Mouse (Mus musculus) intestine, embryonic 15.5 days (tissue): ENCODE results near the gene Wdr12. TPM values are rescaled to one million over a fixed set of nuclear protein-coding genes. Genes with fewer than 3 reads are reported as not detected.
"Not testable (repeated sequence)": the region's sequence is repeated elsewhere in the genome, so short reads cannot be mapped to it uniquely, and the experiment has no call there.

ENCODE experiments used
- ATAC-seq: fragments of 200-750 bp; cut with Nextera tagmentation; 2 replicates; pipeline ENCODE4 v1.8.0; 2017; ENCODE audit warnings: moderate TSS enrichment, moderate library complexity
- H3K27ac ChIP-seq: fragments of 300-500 bp; sonication (generic); 2 replicates; pipeline ENCODE4 v1.5.1; 2015; ENCODE audit warnings: mild to moderate bottlenecking, inconsistent platforms
- H3K27me3 ChIP-seq: fragments of 300-500 bp; sonication (generic); replicated peaks from 2 replicates; pipeline ENCODE4 v1.6.1; 2015; ENCODE audit warnings: inconsistent platforms
- H3K36me3 ChIP-seq: fragments of 300-500 bp; sonication (generic); 2 replicates; pipeline ENCODE4 v1.6.1; 2015; ENCODE audit warnings: inconsistent platforms
- H3K4me1 ChIP-seq: fragments of 300-500 bp; sonication (generic); replicated peaks from 2 replicates; pipeline ENCODE4 v1.6.1; 2015; ENCODE audit warnings: inconsistent platforms
- H3K4me2 ChIP-seq: fragments of 300-500 bp; sonication (generic); replicated peaks from 2 replicates; pipeline ENCODE4 v1.6.1; 2015; ENCODE audit warnings: mild to moderate bottlenecking, inconsistent platforms
- H3K4me3 ChIP-seq: fragments of 300-500 bp; sonication (generic); replicated peaks from 2 replicates; pipeline ENCODE4 v1.5.1; 2015; ENCODE audit warnings: inconsistent platforms
- H3K9ac ChIP-seq: fragments of 300-500 bp; sonication (generic); 2 replicates; pipeline ENCODE4 v1.6.1; 2015; ENCODE audit warnings: inconsistent platforms
- H3K9me3 ChIP-seq: fragments of 300-500 bp; sonication (generic); 2 replicates; pipeline ENCODE4 v1.6.1; 2016; ENCODE audit warnings: inconsistent platforms
- WGBS: fragments of 180-500 bp; shearing (Covaris S2); methylation state at CpG from one replicate; pipeline ENCODE4 v1.1.7; 2015; 5-methylcytosine and 5-hydroxymethylcytosine counted together
- polyA plus RNA-seq: library from polyadenylated mRNA; unstranded; fragments of >200 nt; fragmentation: Nextera tagmentation; extraction: Ambion mirVana; gene quantifications from 2 replicates; pipeline ENCODE4 v1.2.1, GENCODE M21; 2015

Wdr12 gene
- polyA plus RNA-seq, 1 experiment from 2014 or later: 53.0 TPM

GRCm38 (mm10) chr1:60056310-60056709, 42.1 kb downstream of the Wdr12 start:
- no peaks in the 10 kb centered on the region for H3K4me1 ChIP-seq
- H3K27me3 ChIP-seq: no peaks in the 10 kb centered on the region
- no peak overlapping the region for H3K4me3 ChIP-seq
- H3K9ac ChIP-seq: no peak overlapping the region
- no peak for ATAC-seq
- no peaks in the 10 kb centered on the region for H3K36me3 ChIP-seq
- H3K4me2 ChIP-seq: no peak overlapping the region
- no peak overlapping the region for H3K27ac ChIP-seq
- H3K9me3 ChIP-seq: no peaks in the 10 kb centered on the region
- WGBS: 81% methylated on average over 3 of the region's 3 CpGs

GRCm38 (mm10) chr1:60054659-60055058, 43.8 kb downstream of the Wdr12 start:
- Histone ChIP-seq H3K9ac (no peak overlapping the region), H3K4me3 (no peak overlapping the region), H3K36me3 (no peaks in the 10 kb centered on the region), H3K4me2 (no peak overlapping the region), H3K9me3 (no peaks in the 10 kb centered on the region), H3K27me3 (no peaks in the 10 kb centered on the region), H3K4me1 (no peaks in the 10 kb centered on the region), H3K27ac (no peak overlapping the region)
- 33% methylated on average over 3 of the region's 3 CpGs for WGBS
- no peak for ATAC-seq

GRCm38 (mm10) chr1:60047481-60047880, 51.0 kb downstream of the Wdr12 start:
- 91% methylated on average over 5 of the region's 5 CpGs for WGBS
- H3K4me3 ChIP-seq, H3K4me2 ChIP-seq, H3K36me3 ChIP-seq, H3K9me3 ChIP-seq, H3K9ac ChIP-seq, H3K4me1 ChIP-seq, H3K27ac ChIP-seq, ATAC-seq: not testable (repeated sequence)
- peaks cover 11% of the 10 kb centered on the region for H3K27me3 ChIP-seq

GRCm38 (mm10) chr1:60044595-60044994, 53.9 kb downstream of the Wdr12 start:
- H3K9me3 ChIP-seq: no peaks in the 10 kb centered on the region
- no peak overlapping the region for H3K27ac ChIP-seq
- H3K9ac ChIP-seq: no peak overlapping the region
- no peak for ATAC-seq
- H3K36me3 ChIP-seq: no peaks in the 10 kb centered on the region
- no peak overlapping the region for H3K4me2 ChIP-seq
- peaks cover 14% of the 10 kb centered on the region for H3K27me3 ChIP-seq
- no peak overlapping the region for H3K4me3 ChIP-seq
- H3K4me1 ChIP-seq: 0 out of 2 replicates have a peak, but pooled peaks cover 3% of the 10 kb centered on the region
- 96% methylated on average over 1 of the region's 1 CpGs for WGBS

GRCm38 (mm10) chr1:60042796-60043469, 55.5 kb downstream of the Wdr12 start, which contains the start of gene Ica1l:
TSS of gene Ica1l (minus strand) at chr1:60043184.
- peak within 1 kb of the TSS; percentile 72 for H3K4me3 ChIP-seq
- H3K9me3 ChIP-seq: no peaks in the 10 kb centered on the region
- H3K4me2 ChIP-seq: peak within 1 kb of the TSS; percentile 99
- ATAC-seq: peak; percentile 92
- under 1% methylated on average over 76 of the region's 99 CpGs for WGBS
- 0 out of 2 replicates have a peak, but pooled peaks cover 3% of the 10 kb centered on the region for H3K4me1 ChIP-seq
- H3K36me3 ChIP-seq: no peaks in the 10 kb centered on the region
- H3K27me3 ChIP-seq: peaks cover 14% of the 10 kb centered on the region
- H3K9ac ChIP-seq: peak within 1 kb of the TSS; percentile 60
- no peak within 1 kb of the TSS for H3K27ac ChIP-seq

GRCm38 (mm10) chr1:60042398-60042795, 56.0 kb downstream of the Wdr12 start:
- H3K4me3 ChIP-seq: peak overlapping the region; percentile 72
- WGBS: 3% methylated on average over 19 of the region's 19 CpGs
- H3K9ac ChIP-seq: peak overlapping the region; percentile 60
- peak; percentile 39 for ATAC-seq
- peak overlapping the region; percentile 99 for H3K4me2 ChIP-seq
- no peak overlapping the region for H3K27ac ChIP-seq
- no peaks in the 10 kb centered on the region for H3K9me3 ChIP-seq
- 0 out of 2 replicates have a peak, but pooled peaks cover 3% of the 10 kb centered on the region for H3K4me1 ChIP-seq
- peaks cover 14% of the 10 kb centered on the region for H3K27me3 ChIP-seq
- H3K36me3 ChIP-seq: no peaks in the 10 kb centered on the region

- Histone ChIP-seq H3K4me3 (no peak overlapping the region), H3K4me1 (no peaks in the 10 kb centered on the region), H3K27me3 (no peaks in the 10 kb centered on the region), H3K9me3 (no peaks in the 10 kb centered on the region), H3K36me3 (no peaks in the 10 kb centered on the region), H3K9ac (no peak overlapping the region), H3K27ac (no peak overlapping the region), H3K4me2 (no peak overlapping the region)
- WGBS: 90% methylated on average over 2 of the region's 2 CpGs
- no peak for ATAC-seq
Measured at GRCm38 (mm10) chr1:60035044-60035443, 63.4 kb downstream of the Wdr12 start.

Other genes starting within 250 kb of the Wdr12 start
- gene Fam117b, start 185.6 kb downstream of the Wdr12 start, polyA plus RNA-seq: 6.6 and 7.8 TPM in 2 replicates
- gene Ica1l, start 55.5 kb downstream of the Wdr12 start, polyA plus RNA-seq: 1.1 and 1.3 TPM in 2 replicates
- 4.9 and 5.0 TPM in 2 replicates for gene Carf, start 398 bp downstream of the Wdr12 start, polyA plus RNA-seq
- gene Nbeal1, start 82.0 kb upstream of the Wdr12 start, polyA plus RNA-seq: 5.2 and 6.1 TPM in 2 replicates
- gene Cyp20a1, start 244.7 kb upstream of the Wdr12 start, polyA plus RNA-seq: 21.4 and 21.8 TPM in 2 replicates